Mouse (Mus musculus): ENCODE results near the gene 1700016H13Rik.

- TF ChIP-seq CTCF (IDR thresholded peaks at IDR 0.05): no peak
- TF ChIP-seq EP300 (IDR thresholded peaks at IDR 0.05): no peak
Observed at GRCm38 (mm10) chr5:103628499-103628898, 27.3 kb downstream of the 1700016H13Rik start.
